Mouse (Mus musculus): Measurements from ENCODE around the gene Tmem164. TPM values are rescaled to one million over a fixed set of nuclear protein-coding genes. Genes with fewer than 3 reads are reported as not detected.

Gene Tmem164
- polyA plus RNA-seq, 1 experiment from 2014 or later: 57.0 TPM

GRCm38 (mm10) chrX:142725571-142725970 lies 44.4 kb downstream of the Tmem164 start:
- Histone ChIP-seq H3K9ac (no peak overlapping the region), H3K9me3 (no peaks in the 10 kb centered on the region), H3K27me3 (replicated peaks) (no peaks in the 10 kb centered on the region), H3K27ac (no peak overlapping the region), H3K4me2 (replicated peaks) (no peak overlapping the region), H3K4me1 (no peaks in the 10 kb centered on the region), H3K4me3 (no peak overlapping the region), H3K36me3 (no peaks in the 10 kb centered on the region)
- 65% methylated on average over 2 of the region's 2 CpGs for WGBS
- no peak for ATAC-seq (ENCODE audit: low FRiP score, low read depth)

GRCm38 (mm10) chrX:142726311-142726710 lies 45.1 kb downstream of the Tmem164 start:
- Histone ChIP-seq H3K4me1 (no peaks in the 10 kb centered on the region), H3K36me3 (no peaks in the 10 kb centered on the region), H3K27me3 (replicated peaks) (no peaks in the 10 kb centered on the region), H3K9me3 (no peaks in the 10 kb centered on the region), H3K9ac (no peak overlapping the region), H3K27ac (no peak overlapping the region), H3K4me3 (no peak overlapping the region), H3K4me2 (replicated peaks) (no peak overlapping the region)
- WGBS: 60% methylated on average over 2 of the region's 2 CpGs
- ATAC-seq (ENCODE audit: low FRiP score, low read depth): no peak

- no peak for ATAC-seq (ENCODE audit: low FRiP score, low read depth)
- no peaks in the 10 kb centered on the region for H3K27me3 ChIP-seq (replicated peaks)
- H3K4me2 ChIP-seq (replicated peaks): no peak overlapping the region
- no peak overlapping the region for H3K9ac ChIP-seq
- no peak overlapping the region for H3K27ac ChIP-seq
- no peak overlapping the region for H3K4me3 ChIP-seq
- H3K9me3 ChIP-seq: no peaks in the 10 kb centered on the region
- 72% methylated on average over 6 of the region's 6 CpGs for WGBS
- no peaks in the 10 kb centered on the region; the same call in 1 of the 2 replicates for H3K4me1 ChIP-seq
- no peaks in the 10 kb centered on the region for H3K36me3 ChIP-seq
Observed at GRCm38 (mm10) chrX:142727847-142728246, 46.6 kb downstream of the Tmem164 start.

GRCm38 (mm10) chrX:142729040-142729439 lies 47.8 kb downstream of the Tmem164 start:
- ATAC-seq (ENCODE audit: low FRiP score, low read depth): no peak
- H3K4me3 ChIP-seq: no peak overlapping the region
- no peaks in the 10 kb centered on the region; the same call in 1 of the 2 replicates for H3K4me1 ChIP-seq
- H3K9me3 ChIP-seq: no peaks in the 10 kb centered on the region
- WGBS: 52% methylated on average over 1 of the region's 1 CpGs
- H3K27ac ChIP-seq: no peak overlapping the region
- H3K9ac ChIP-seq: no peak overlapping the region
- H3K27me3 ChIP-seq (replicated peaks): no peaks in the 10 kb centered on the region
- H3K4me2 ChIP-seq (replicated peaks): no peak overlapping the region
- no peaks in the 10 kb centered on the region for H3K36me3 ChIP-seq

- no peaks in the 10 kb centered on the region for H3K9me3 ChIP-seq
- ATAC-seq (ENCODE audit: low FRiP score, low read depth): no peak
- H3K27me3 ChIP-seq (replicated peaks): no peaks in the 10 kb centered on the region
- no peak overlapping the region for H3K27ac ChIP-seq
- H3K36me3 ChIP-seq: no peaks in the 10 kb centered on the region
- H3K4me2 ChIP-seq (replicated peaks): no peak overlapping the region
- H3K9ac ChIP-seq: no peak overlapping the region
- WGBS: 62% methylated on average over 2 of the region's 2 CpGs
- H3K4me1 ChIP-seq: no peaks in the 10 kb centered on the region; the same call in 1 of the 2 replicates
- H3K4me3 ChIP-seq: no peak overlapping the region
Observed at GRCm38 (mm10) chrX:142729482-142729881, 48.3 kb downstream of the Tmem164 start.

- no peaks in the 10 kb centered on the region; the same call in 1 of the 2 replicates for H3K27me3 ChIP-seq (replicated peaks)
- 87% methylated on average over 4 of the region's 4 CpGs for WGBS
- no peak overlapping the region for H3K4me2 ChIP-seq (replicated peaks)
- H3K4me1 ChIP-seq: no peaks in the 10 kb centered on the region
- no peaks in the 10 kb centered on the region for H3K36me3 ChIP-seq
- no peak for ATAC-seq (ENCODE audit: low FRiP score, low read depth)
- no peak overlapping the region for H3K4me3 ChIP-seq
- no peak overlapping the region for H3K9ac ChIP-seq
- H3K9me3 ChIP-seq: no peaks in the 10 kb centered on the region
- H3K27ac ChIP-seq: no peak overlapping the region
Observed at GRCm38 (mm10) chrX:142737099-142737498, 55.9 kb downstream of the Tmem164 start.

GRCm38 (mm10) chrX:142737719-142738118 lies 56.5 kb downstream of the Tmem164 start:
- 85% methylated on average over 6 of the region's 6 CpGs for WGBS

GRCm38 (mm10) chrX:142747428-142747827 lies 66.2 kb downstream of the Tmem164 start:
- H3K4me3 ChIP-seq: no peak overlapping the region
- no peak overlapping the region for H3K4me2 ChIP-seq (replicated peaks)
- no peak overlapping the region for H3K9ac ChIP-seq
- ATAC-seq (ENCODE audit: low FRiP score, low read depth): no peak
- H3K27me3 ChIP-seq (replicated peaks): no peaks in the 10 kb centered on the region
- H3K9me3 ChIP-seq: no peaks in the 10 kb centered on the region
- H3K36me3 ChIP-seq: no peaks in the 10 kb centered on the region
- no peaks in the 10 kb centered on the region for H3K4me1 ChIP-seq
- H3K27ac ChIP-seq: no peak overlapping the region

More at GRCm38 (mm10) chrX:142737719-142738118, 56.5 kb downstream of the Tmem164 start:
- no peak overlapping the region for H3K27ac ChIP-seq
- no peak overlapping the region for H3K4me3 ChIP-seq
- no peak for ATAC-seq (ENCODE audit: low FRiP score, low read depth)
- no peaks in the 10 kb centered on the region; the same call in 1 of the 2 replicates for H3K27me3 ChIP-seq (replicated peaks)
- no peaks in the 10 kb centered on the region for H3K36me3 ChIP-seq
- H3K9me3 ChIP-seq: no peaks in the 10 kb centered on the region
- no peaks in the 10 kb centered on the region for H3K4me1 ChIP-seq
- H3K4me2 ChIP-seq (replicated peaks): no peak overlapping the region
- no peak overlapping the region for H3K9ac ChIP-seq

- WGBS: 79% methylated on average over 3 of the region's 3 CpGs
Observed at GRCm38 (mm10) chrX:142748574-142748973, 67.4 kb downstream of the Tmem164 start.

GRCm38 (mm10) chrX:142750775-142751174 lies 69.6 kb downstream of the Tmem164 start:
- Histone ChIP-seq H3K4me3 (no peak overlapping the region), H3K27me3 (replicated peaks) (no peaks in the 10 kb centered on the region), H3K27ac (no peak overlapping the region), H3K36me3 (no peaks in the 10 kb centered on the region), H3K4me2 (replicated peaks) (no peak overlapping the region), H3K9me3 (no peaks in the 10 kb centered on the region), H3K9ac (no peak overlapping the region), H3K4me1 (no peaks in the 10 kb centered on the region)
- ATAC-seq (ENCODE audit: low FRiP score, low read depth): no peak
- WGBS: 81% methylated on average over 4 of the region's 4 CpGs

More at GRCm38 (mm10) chrX:142748574-142748973, 67.4 kb downstream of the Tmem164 start:
- H3K4me3 ChIP-seq: no peak overlapping the region
- H3K4me2 ChIP-seq (replicated peaks): no peak overlapping the region
- no peaks in the 10 kb centered on the region for H3K9me3 ChIP-seq
- H3K9ac ChIP-seq: no peak overlapping the region
- H3K4me1 ChIP-seq: no peaks in the 10 kb centered on the region
- H3K36me3 ChIP-seq: no peaks in the 10 kb centered on the region
- no peak overlapping the region for H3K27ac ChIP-seq
- H3K27me3 ChIP-seq (replicated peaks): no peaks in the 10 kb centered on the region
- no peak for ATAC-seq (ENCODE audit: low FRiP score, low read depth)

GRCm38 (mm10) chrX:142755542-142755941 lies 74.3 kb downstream of the Tmem164 start:
- Histone ChIP-seq H3K4me2 (replicated peaks) (no peak overlapping the region), H3K4me3 (no peak overlapping the region), H3K36me3 (no peaks in the 10 kb centered on the region), H3K4me1 (no peaks in the 10 kb centered on the region), H3K9me3 (no peaks in the 10 kb centered on the region), H3K27me3 (replicated peaks) (no peaks in the 10 kb centered on the region), H3K27ac (no peak overlapping the region), H3K9ac (no peak overlapping the region)
- ATAC-seq (ENCODE audit: low FRiP score, low read depth): no peak
- WGBS: 66% methylated on average over 6 of the region's 6 CpGs

- Histone ChIP-seq H3K9ac (no peak overlapping the region), H3K4me1 (no peaks in the 10 kb centered on the region), H3K9me3 (no peaks in the 10 kb centered on the region), H3K27me3 (replicated peaks) (no peaks in the 10 kb centered on the region), H3K36me3 (no peaks in the 10 kb centered on the region), H3K4me3 (no peak overlapping the region), H3K4me2 (replicated peaks) (no peak overlapping the region), H3K27ac (no peak overlapping the region)
- WGBS: 85% methylated on average over 6 of the region's 6 CpGs
- no peak for ATAC-seq (ENCODE audit: low FRiP score, low read depth)
Observed at GRCm38 (mm10) chrX:142760415-142760814, 79.2 kb downstream of the Tmem164 start.

GRCm38 (mm10) chrX:142763337-142763736 lies 82.1 kb downstream of the Tmem164 start:
- no peak overlapping the region for H3K4me3 ChIP-seq
- H3K27me3 ChIP-seq (replicated peaks): no peaks in the 10 kb centered on the region
- no peaks in the 10 kb centered on the region for H3K9me3 ChIP-seq
- H3K4me2 ChIP-seq (replicated peaks): no peak overlapping the region
- no peak overlapping the region for H3K27ac ChIP-seq
- no peaks in the 10 kb centered on the region for H3K36me3 ChIP-seq
- no peak for ATAC-seq (ENCODE audit: low FRiP score, low read depth)
- no peak overlapping the region for H3K9ac ChIP-seq
- H3K4me1 ChIP-seq: no peaks in the 10 kb centered on the region
- WGBS: 80% methylated on average over 7 of the region's 7 CpGs

Data from neural tube, embryonic 12.5 days (tissue).